Mouse (Mus musculus): ENCODE results near the gene Bspry. TPM values are rescaled to one million over a fixed set of nuclear protein-coding genes. Genes with fewer than 3 reads are reported as not detected.

The Bspry gene
- polyA plus RNA-seq, 1 experiment from 2014 or later: 0.78 TPM

- no peak for DNase-seq (ENCODE audit: low spot score)
- Histone ChIP-seq H3K9me3 (no peaks in the 10 kb centered on the region), H3K4me1 (replicated peaks) (peaks cover 47% of the 10 kb centered on the region), H3K27me3 (ENCODE audit: insufficient read depth, poor library complexity, severe bottlenecking) (no peaks in the 10 kb centered on the region), H3K4me3 (no peak overlapping the region), H3K36me3 (peaks cover 17% of the 10 kb centered on the region), H3K27ac (no peak overlapping the region)
- 90% methylated on average over 2 of the region's 2 CpGs for WGBS
These were observed 41.1 kb downstream of the Bspry start for GRCm38 (mm10) chr4:62520892-62521400.

- Histone ChIP-seq H3K9me3 (no peaks in the 10 kb centered on the region), H3K4me3 (peak within 1 kb of the TSS; percentile 77), H3K36me3 (peaks cover 17% of the 10 kb centered on the region), H3K27ac (peak within 1 kb of the TSS; percentile 96), H3K27me3 (ENCODE audit: insufficient read depth, poor library complexity, severe bottlenecking) (no peaks in the 10 kb centered on the region), H3K4me1 (replicated peaks) (peaks cover 19% of the 10 kb centered on the region)
- under 1% methylated on average over 59 of the region's 59 CpGs for WGBS
- peak; percentile 98 for DNase-seq (ENCODE audit: low spot score)
These were observed 45.0 kb downstream of the Bspry start, which contains the start of the genes Pole3 and 4933430I17Rik for GRCm38 (mm10) chr4:62524651-62525488. TSS of gene Pole3 (minus strand) at chr4:62525068. TSS of gene 4933430I17Rik (plus strand) at chr4:62525369.

GRCm38 (mm10) chr4:62525489-62525811 is 45.6 kb downstream of the Bspry start:
- Histone ChIP-seq H3K27me3 (ENCODE audit: insufficient read depth, poor library complexity, severe bottlenecking) (no peaks in the 10 kb centered on the region), H3K9me3 (no peaks in the 10 kb centered on the region), H3K36me3 (peaks cover 17% of the 10 kb centered on the region), H3K4me3 (peak overlapping the region; percentile 77), H3K27ac (peak overlapping the region; percentile 96), H3K4me1 (replicated peaks) (peaks cover 17% of the 10 kb centered on the region)
- WGBS: 2% methylated on average over 10 of the region's 10 CpGs
- no peak for DNase-seq (ENCODE audit: low spot score)

- no peak for DNase-seq (ENCODE audit: low spot score)
- Histone ChIP-seq H3K36me3 (peaks cover 17% of the 10 kb centered on the region), H3K4me1 (replicated peaks) (peaks cover 19% of the 10 kb centered on the region), H3K4me3 (no peak overlapping the region), H3K27ac (no peak overlapping the region), H3K9me3 (no peaks in the 10 kb centered on the region), H3K27me3 (ENCODE audit: insufficient read depth, poor library complexity, severe bottlenecking) (no peaks in the 10 kb centered on the region)
- WGBS: 69% methylated on average over 2 of the region's 2 CpGs
These were observed 46.4 kb downstream of the Bspry start for GRCm38 (mm10) chr4:62526256-62526655.

GRCm38 (mm10) chr4:62527655-62528054 is 47.8 kb downstream of the Bspry start:
- Histone ChIP-seq H3K4me1 (replicated peaks) (peaks cover 19% of the 10 kb centered on the region), H3K27me3 (ENCODE audit: insufficient read depth, poor library complexity, severe bottlenecking) (no peaks in the 10 kb centered on the region), H3K9me3 (no peaks in the 10 kb centered on the region), H3K36me3 (peaks cover 11% of the 10 kb centered on the region), H3K27ac (no peak overlapping the region), H3K4me3 (no peak overlapping the region)
- no peak for DNase-seq (ENCODE audit: low spot score)
- WGBS: 86% methylated on average over 4 of the region's 4 CpGs

DNA sequence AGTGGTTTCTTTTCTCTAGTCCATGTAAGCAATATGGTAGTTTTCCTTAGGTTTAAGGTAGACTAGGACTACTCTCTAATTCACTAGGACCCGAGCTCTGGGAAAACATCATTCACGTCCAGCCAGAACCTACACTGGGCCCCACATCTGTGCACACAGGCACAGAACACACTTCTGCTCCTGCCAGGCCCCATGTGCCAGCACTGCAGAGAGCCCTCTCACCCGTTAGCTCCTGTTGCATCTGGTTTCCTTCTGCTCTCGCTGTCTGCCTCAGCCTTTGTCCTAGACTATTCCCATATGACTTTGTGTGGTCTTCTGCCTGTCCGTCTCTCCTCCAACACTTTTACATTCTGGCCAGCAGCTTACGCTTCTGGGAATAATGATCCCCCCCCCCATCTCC is 53.9 kb downstream of the Bspry start:
- DNase-seq (ENCODE audit: low spot score): no peak
- no peaks in the 10 kb centered on the region for H3K27me3 ChIP-seq (ENCODE audit: insufficient read depth, poor library complexity, severe bottlenecking)
- no peak overlapping the region for H3K27ac ChIP-seq
- H3K4me1 ChIP-seq (replicated peaks): peaks cover 4% of the 10 kb centered on the region; the same call in 1 of the 2 replicates
- no peaks in the 10 kb centered on the region for H3K36me3 ChIP-seq
- no peak overlapping the region for H3K4me3 ChIP-seq
- no peaks in the 10 kb centered on the region for H3K9me3 ChIP-seq
- WGBS: 84% methylated on average over 6 of the region's 6 CpGs

DNA sequence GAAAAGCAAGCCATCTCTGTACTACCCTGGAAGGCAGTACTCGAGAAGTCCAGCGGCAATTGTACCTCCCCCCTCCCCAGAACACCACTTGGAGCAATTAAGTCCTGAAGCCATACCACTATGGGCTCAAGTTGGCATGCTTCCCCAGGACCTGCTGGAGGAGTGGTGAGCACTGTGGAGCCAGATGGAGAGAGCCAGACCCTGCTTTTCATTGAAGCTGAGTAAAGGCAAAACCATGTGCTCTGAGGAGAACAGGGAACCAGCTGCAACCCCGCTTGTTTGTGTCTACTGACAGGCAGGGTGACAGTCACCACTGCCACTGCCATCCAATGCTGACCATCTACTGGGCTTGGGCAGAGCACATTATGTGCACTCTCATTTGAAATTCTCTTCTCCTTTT is 61.9 kb downstream of the Bspry start:
- Histone ChIP-seq H3K27me3 (ENCODE audit: insufficient read depth, poor library complexity, severe bottlenecking) (no peaks in the 10 kb centered on the region), H3K27ac (no peak overlapping the region), H3K4me1 (replicated peaks) (no peaks in the 10 kb centered on the region), H3K36me3 (no peaks in the 10 kb centered on the region), H3K4me3 (no peak overlapping the region), H3K9me3 (no peaks in the 10 kb centered on the region)
- DNase-seq (ENCODE audit: low spot score): no peak
- WGBS: 84% methylated on average over 3 of the region's 3 CpGs

DNA sequence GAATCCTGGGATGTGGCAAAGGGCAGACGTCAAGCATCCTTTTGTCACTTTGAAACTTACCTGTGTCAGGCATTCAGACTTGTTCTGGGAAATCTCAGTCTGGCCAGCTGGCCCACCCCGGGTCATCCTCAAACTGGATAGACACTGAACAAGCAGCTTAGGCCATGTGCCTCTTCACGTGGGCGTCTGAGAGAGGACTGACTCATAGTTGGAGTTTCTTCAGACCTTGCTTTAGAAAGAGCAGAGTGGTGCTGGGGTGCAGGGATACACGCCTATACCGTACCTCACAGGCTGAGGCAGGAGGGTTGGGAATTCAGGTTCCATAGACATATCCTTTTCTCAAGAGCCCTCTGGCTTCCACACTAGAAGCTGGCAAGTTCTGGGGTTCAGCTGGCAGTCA is 63.9 kb downstream of the Bspry start:
- no peak overlapping the region for H3K4me3 ChIP-seq
- H3K36me3 ChIP-seq: no peaks in the 10 kb centered on the region
- no peaks in the 10 kb centered on the region for H3K27me3 ChIP-seq (ENCODE audit: insufficient read depth, poor library complexity, severe bottlenecking)
- no peaks in the 10 kb centered on the region for H3K9me3 ChIP-seq
- no peak for DNase-seq (ENCODE audit: low spot score)
- no peak overlapping the region for H3K27ac ChIP-seq
- 85% methylated on average over 6 of the region's 6 CpGs for WGBS
- H3K4me1 ChIP-seq (replicated peaks): no peaks in the 10 kb centered on the region

DNA sequence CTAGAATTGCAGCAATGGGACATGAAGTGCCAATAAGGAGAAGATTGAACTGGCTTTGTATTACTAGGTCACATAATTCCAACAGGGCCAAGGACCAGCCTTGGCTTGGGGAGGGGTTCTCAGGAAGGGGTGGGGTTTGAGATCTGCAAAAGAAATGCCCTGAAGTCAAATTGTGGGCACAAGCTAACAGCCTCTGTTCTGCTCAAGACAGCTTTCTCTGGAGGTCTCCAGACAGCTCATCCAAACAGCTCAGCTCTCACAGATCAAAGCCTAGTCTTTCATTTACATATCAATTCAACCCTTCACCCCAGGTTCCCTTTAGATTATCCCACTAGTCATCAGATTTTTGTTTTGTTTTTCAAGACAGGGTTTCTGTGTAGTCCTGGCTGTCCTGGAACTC is 64.9 kb downstream of the Bspry start:
- Histone ChIP-seq H3K36me3 (no peaks in the 10 kb centered on the region), H3K4me1 (replicated peaks) (no peaks in the 10 kb centered on the region), H3K9me3 (no peaks in the 10 kb centered on the region), H3K27me3 (ENCODE audit: insufficient read depth, poor library complexity, severe bottlenecking) (no peaks in the 10 kb centered on the region), H3K27ac (no peak overlapping the region), H3K4me3 (no peak overlapping the region)
- no peak for DNase-seq (ENCODE audit: low spot score)

Other genes starting within 250 kb of the Bspry start
- gene Zfp37, start 249.0 kb upstream of the Bspry start, polyA plus RNA-seq (2016; fragmentation: Nextera tagmentation; extraction: Ambion mirVana): 19.9 and 20.8 TPM in 2 replicates
- 15.1 and 15.4 TPM in 2 replicates for gene Slc31a2, start 217.5 kb upstream of the Bspry start, polyA plus RNA-seq (2016; fragmentation: Nextera tagmentation; extraction: Ambion mirVana)
- 20.3 and 21.8 TPM in 2 replicates for gene Fkbp15, start 119.5 kb upstream of the Bspry start, polyA plus RNA-seq (2016; fragmentation: Nextera tagmentation; extraction: Ambion mirVana)
- gene Slc31a1, start 119.3 kb upstream of the Bspry start, polyA plus RNA-seq (2016; fragmentation: Nextera tagmentation; extraction: Ambion mirVana): 48.5 and 53.9 TPM in 2 replicates
- gene Cdc26, start 71.4 kb upstream of the Bspry start, polyA plus RNA-seq (2016; fragmentation: Nextera tagmentation; extraction: Ambion mirVana): 176 and 179 TPM in 2 replicates
- gene Prpf4, start 71.3 kb upstream of the Bspry start, polyA plus RNA-seq (2016; fragmentation: Nextera tagmentation; extraction: Ambion mirVana): 26.8 and 35.2 TPM in 2 replicates
- not detected in 2 replicates for gene Rnf183, start 44.8 kb upstream of the Bspry start, polyA plus RNA-seq (2016; fragmentation: Nextera tagmentation; extraction: Ambion mirVana)
- gene Wdr31, start 9.2 kb upstream of the Bspry start, polyA plus RNA-seq (2016; fragmentation: Nextera tagmentation; extraction: Ambion mirVana): 9.8 and 10.0 TPM in 2 replicates
- 9.8 and 14.1 TPM in 2 replicates for gene Hdhd3, start 23.4 kb downstream of the Bspry start, polyA plus RNA-seq (2016; fragmentation: Nextera tagmentation; extraction: Ambion mirVana)
- gene Alad, start 39.9 kb downstream of the Bspry start, polyA plus RNA-seq (2016; fragmentation: Nextera tagmentation; extraction: Ambion mirVana): 114 and 123 TPM in 2 replicates
- gene Pole3, start 45.0 kb downstream of the Bspry start, polyA plus RNA-seq (2016; fragmentation: Nextera tagmentation; extraction: Ambion mirVana): 124 and 125 TPM in 2 replicates
- 1.2 and 1.5 TPM in 2 replicates for gene 4933430I17Rik, start 45.3 kb downstream of the Bspry start, polyA plus RNA-seq (2016; fragmentation: Nextera tagmentation; extraction: Ambion mirVana)
- gene Rgs3, start 79.8 kb downstream of the Bspry start, polyA plus RNA-seq (2016; fragmentation: Nextera tagmentation; extraction: Ambion mirVana): 36.2 and 48.6 TPM in 2 replicates